Mouse (Mus musculus) right cerebral cortex, adult 2 months (tissue): ENCODE data around the gene Atp5c1.

Experiments used
- DNase-seq, 2 experiments: peaks; one replicate each; pipeline ENCODE4 v3.0.0; 2021 to 2022; ENCODE audit warnings: low spot score in 2 of 2

Gene Atp5c1

GRCm38 (mm10) chr2:10080310-10081010 is at the start of gene Atp5c1, which contains the start of gene Kin:
TSS of gene Atp5c1 (minus strand) at chr2:10080510.
TSS of gene Kin (plus strand) at chr2:10080593.
- peak; percentile 95 to 97 for DNase-seq

GRCm38 (mm10) chr2:10128571-10128970 is 48.3 kb upstream of the Atp5c1 start:
- DNase-seq, result no peak

GRCm38 (mm10) chr2:10127471-10127870 is 47.2 kb upstream of the Atp5c1 start:
- no peak for DNase-seq

- no peak for DNase-seq
Observed at GRCm38 (mm10) chr2:10126122-10126521, 45.8 kb upstream of the Atp5c1 start.

GRCm38 (mm10) chr2:10121826-10122225 is 41.5 kb upstream of the Atp5c1 start:
- DNase-seq, result no peak

- DNase-seq, result no peak
Observed at GRCm38 (mm10) chr2:10119276-10119675, 39.0 kb upstream of the Atp5c1 start.

GRCm38 (mm10) chr2:10118751-10119150 is 38.4 kb upstream of the Atp5c1 start:
- DNase-seq, result no peak

GRCm38 (mm10) chr2:10108535-10109189 is 28.4 kb upstream of the Atp5c1 start:
- no peak for DNase-seq

GRCm38 (mm10) chr2:10101180-10101579 is 20.9 kb upstream of the Atp5c1 start:
- DNase-seq, result peak; percentile 67 to 80

GRCm38 (mm10) chr2:10100471-10100870 is 20.2 kb upstream of the Atp5c1 start:
- no peak for DNase-seq

GRCm38 (mm10) chr2:10098598-10099215 is 18.4 kb upstream of the Atp5c1 start:
- peak; percentile 76 to 77 for DNase-seq

GRCm38 (mm10) chr2:10094327-10095100 is 14.2 kb upstream of the Atp5c1 start:
- DNase-seq, result no peak

- DNase-seq, result no peak
Observed at GRCm38 (mm10) chr2:10087256-10087850, 7.0 kb upstream of the Atp5c1 start.

- DNase-seq, result no peak
Observed at GRCm38 (mm10) chr2:10082737-10083136, 2.4 kb upstream of the Atp5c1 start.

GRCm38 (mm10) chr2:10081453-10082080 is 1.3 kb upstream of the Atp5c1 start:
- DNase-seq, result no peak

GRCm38 (mm10) chr2:10079745-10080309 is 483 bp downstream of the Atp5c1 start:
- DNase-seq, result no peak

GRCm38 (mm10) chr2:10076675-10077074 is 3.6 kb downstream of the Atp5c1 start:
- DNase-seq, result no peak

GRCm38 (mm10) chr2:10074470-10074869 is 5.8 kb downstream of the Atp5c1 start:
- DNase-seq, result no peak

GRCm38 (mm10) chr2:10071751-10072150 is 8.6 kb downstream of the Atp5c1 start:
- no peak for DNase-seq

- DNase-seq, result no peak
Observed at GRCm38 (mm10) chr2:10058836-10059235, 21.5 kb downstream of the Atp5c1 start.

- DNase-seq, result no peak
Observed at GRCm38 (mm10) chr2:10051996-10052395, 28.3 kb downstream of the Atp5c1 start.
